Mouse (Mus musculus): ENCODE results near the gene Tln2. TPM values are rescaled to one million over a fixed set of nuclear protein-coding genes. Genes with fewer than 3 reads are reported as not detected.

Tln2 gene
- polyA plus RNA-seq, 1 experiment from 2014 or later: 37.9 TPM

- WGBS: 85% methylated on average over 7 of the region's 7 CpGs
- H3K9ac ChIP-seq (ENCODE audit: low read depth, low read length): no peak overlapping the region
- ATAC-seq: no peak
- H3K27ac ChIP-seq (ENCODE audit: low read depth, low read length): no peak overlapping the region
- no peak overlapping the region for H3K4me3 ChIP-seq (ENCODE audit: low read length)
- H3K4me2 ChIP-seq (ENCODE audit: low read length): no peak overlapping the region
- no peaks in the 10 kb centered on the region for H3K36me3 ChIP-seq (ENCODE audit: control insufficient read depth, insufficient read depth, low read length)
- H3K27me3 ChIP-seq (replicated peaks; ENCODE audit: control insufficient read depth, insufficient read depth, low read length): no peaks in the 10 kb centered on the region
- no peaks in the 10 kb centered on the region for H3K9me3 ChIP-seq (ENCODE audit: control insufficient read depth, low read length)
- H3K4me1 ChIP-seq (ENCODE audit: control insufficient read depth, insufficient read depth, low read depth, low read length): peaks cover 9% of the 10 kb centered on the region
These were observed 289.4 kb downstream of the Tln2 start for GRCm38 (mm10) chr9:67270061-67270595.

- peaks cover 11% of the 10 kb centered on the region for H3K4me1 ChIP-seq (ENCODE audit: control insufficient read depth, insufficient read depth, low read depth, low read length)
- no peak overlapping the region for H3K4me2 ChIP-seq (ENCODE audit: low read length)
- H3K27me3 ChIP-seq (replicated peaks; ENCODE audit: control insufficient read depth, insufficient read depth, low read length): no peaks in the 10 kb centered on the region
- no peaks in the 10 kb centered on the region for H3K36me3 ChIP-seq (ENCODE audit: control insufficient read depth, insufficient read depth, low read length)
- H3K9ac ChIP-seq (ENCODE audit: low read depth, low read length): no peak overlapping the region
- no peak for ATAC-seq
- WGBS: 89% methylated on average over 8 of the region's 8 CpGs
- no peak overlapping the region for H3K27ac ChIP-seq (ENCODE audit: low read depth, low read length)
- no peak overlapping the region for H3K4me3 ChIP-seq (ENCODE audit: low read length)
- no peaks in the 10 kb centered on the region for H3K9me3 ChIP-seq (ENCODE audit: control insufficient read depth, low read length)
These were observed 292.1 kb downstream of the Tln2 start for GRCm38 (mm10) chr9:67267276-67267990.

DNA sequence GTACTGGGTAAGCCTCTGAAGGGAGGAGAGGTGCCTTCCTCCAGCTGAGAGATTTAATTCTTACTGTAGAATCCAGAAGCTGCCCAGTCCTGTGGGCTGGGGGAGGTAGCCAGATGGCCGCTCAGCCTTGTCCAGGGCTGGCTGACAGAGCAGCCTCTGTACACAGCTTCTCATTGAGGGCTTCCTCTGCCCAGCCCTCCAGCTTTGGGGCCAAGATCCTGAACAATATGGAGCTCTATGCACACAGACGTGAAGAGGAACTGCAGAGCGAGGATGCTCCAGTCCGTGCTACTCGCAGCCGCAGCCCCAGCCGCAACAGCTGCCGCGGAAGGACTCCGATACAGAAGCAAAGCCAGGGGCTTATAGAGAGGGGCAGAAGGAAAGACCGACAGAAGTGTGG, 294.0 kb downstream of the Tln2 start:
- Histone ChIP-seq H3K4me3 (ENCODE audit: low read length) (no peak overlapping the region), H3K9ac (ENCODE audit: low read depth, low read length) (no peak overlapping the region), H3K27me3 (replicated peaks; ENCODE audit: control insufficient read depth, insufficient read depth, low read length) (no peaks in the 10 kb centered on the region), H3K4me2 (ENCODE audit: low read length) (no peak overlapping the region), H3K9me3 (ENCODE audit: control insufficient read depth, low read length) (no peaks in the 10 kb centered on the region), H3K36me3 (ENCODE audit: control insufficient read depth, insufficient read depth, low read length) (no peaks in the 10 kb centered on the region), H3K27ac (ENCODE audit: low read depth, low read length) (peak overlapping the region; percentile 69), H3K4me1 (ENCODE audit: control insufficient read depth, insufficient read depth, low read depth, low read length) (peaks cover 14% of the 10 kb centered on the region)
- peak; percentile 89 for ATAC-seq
- 64% methylated on average over 11 of the region's 11 CpGs for WGBS

DNA sequence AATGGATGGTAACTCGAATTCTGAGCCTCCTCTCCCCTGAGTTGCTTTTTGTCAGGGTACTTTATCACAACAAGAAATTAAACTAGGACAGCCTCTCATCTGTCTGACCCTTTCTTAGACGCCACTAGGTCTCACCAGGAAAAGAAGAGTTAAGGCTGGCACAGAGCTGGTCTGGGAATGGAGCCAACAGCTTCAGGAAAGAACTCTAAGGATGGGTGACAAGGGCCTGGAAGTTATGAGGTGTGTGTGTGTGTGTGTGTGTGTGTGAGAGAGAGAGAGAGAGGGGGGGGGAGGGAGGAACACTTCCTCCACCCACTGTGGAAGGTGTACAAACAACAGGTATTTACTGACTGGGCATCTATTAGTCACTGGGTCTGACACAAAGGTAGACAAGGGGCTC, 294.6 kb downstream of the Tln2 start:
- Histone ChIP-seq H3K4me3 (ENCODE audit: low read length) (no peak overlapping the region), H3K36me3 (ENCODE audit: control insufficient read depth, insufficient read depth, low read length) (no peaks in the 10 kb centered on the region), H3K4me1 (ENCODE audit: control insufficient read depth, insufficient read depth, low read depth, low read length) (peaks cover 14% of the 10 kb centered on the region), H3K27me3 (replicated peaks; ENCODE audit: control insufficient read depth, insufficient read depth, low read length) (no peaks in the 10 kb centered on the region), H3K4me2 (ENCODE audit: low read length) (no peak overlapping the region), H3K27ac (ENCODE audit: low read depth, low read length) (peak overlapping the region; percentile 69), H3K9me3 (ENCODE audit: control insufficient read depth, low read length) (no peaks in the 10 kb centered on the region), H3K9ac (ENCODE audit: low read depth, low read length) (no peak overlapping the region)
- 49% methylated on average over 2 of the region's 2 CpGs for WGBS
- no peak for ATAC-seq

- peak; percentile 45; the same call in 1 of the 2 replicates for ATAC-seq
- no peaks in the 10 kb centered on the region for H3K36me3 ChIP-seq (ENCODE audit: control insufficient read depth, insufficient read depth, low read length)
- peaks cover 13% of the 10 kb centered on the region for H3K4me1 ChIP-seq (ENCODE audit: control insufficient read depth, insufficient read depth, low read depth, low read length)
- no peaks in the 10 kb centered on the region for H3K27me3 ChIP-seq (replicated peaks; ENCODE audit: control insufficient read depth, insufficient read depth, low read length)
- no peak overlapping the region for H3K4me3 ChIP-seq (ENCODE audit: low read length)
- no peak overlapping the region for H3K9ac ChIP-seq (ENCODE audit: low read depth, low read length)
- H3K27ac ChIP-seq (ENCODE audit: low read depth, low read length): no peak overlapping the region
- H3K9me3 ChIP-seq (ENCODE audit: control insufficient read depth, low read length): no peaks in the 10 kb centered on the region
- no peak overlapping the region for H3K4me2 ChIP-seq (ENCODE audit: low read length)
- 23% methylated on average over 13 of the region's 13 CpGs for WGBS
These were observed 298.5 kb downstream of the Tln2 start for GRCm38 (mm10) chr9:67260835-67261599.

- no peaks in the 10 kb centered on the region for H3K27me3 ChIP-seq (replicated peaks; ENCODE audit: control insufficient read depth, insufficient read depth, low read length)
- WGBS: 82% methylated on average over 2 of the region's 2 CpGs
- H3K4me3 ChIP-seq (ENCODE audit: low read length): no peak overlapping the region
- no peaks in the 10 kb centered on the region for H3K9me3 ChIP-seq (ENCODE audit: control insufficient read depth, low read length)
- H3K27ac ChIP-seq (ENCODE audit: low read depth, low read length): no peak overlapping the region
- no peak for ATAC-seq
- peaks cover 4% of the 10 kb centered on the region for H3K36me3 ChIP-seq (ENCODE audit: control insufficient read depth, insufficient read depth, low read length)
- no peak overlapping the region for H3K9ac ChIP-seq (ENCODE audit: low read depth, low read length)
- no peak overlapping the region for H3K4me2 ChIP-seq (ENCODE audit: low read length)
- H3K4me1 ChIP-seq (ENCODE audit: control insufficient read depth, insufficient read depth, low read depth, low read length): no peaks in the 10 kb centered on the region
These were observed 309.4 kb downstream of the Tln2 start for GRCm38 (mm10) chr9:67250141-67250540.

- no peak overlapping the region for H3K4me2 ChIP-seq (ENCODE audit: low read length)
- no peaks in the 10 kb centered on the region for H3K9me3 ChIP-seq (ENCODE audit: control insufficient read depth, low read length)
- no peaks in the 10 kb centered on the region for H3K4me1 ChIP-seq (ENCODE audit: control insufficient read depth, insufficient read depth, low read depth, low read length)
- H3K9ac ChIP-seq (ENCODE audit: low read depth, low read length): no peak overlapping the region
- H3K27me3 ChIP-seq (replicated peaks; ENCODE audit: control insufficient read depth, insufficient read depth, low read length): no peaks in the 10 kb centered on the region
- H3K4me3 ChIP-seq (ENCODE audit: low read length): no peak overlapping the region
- no peaks in the 10 kb centered on the region for H3K36me3 ChIP-seq (ENCODE audit: control insufficient read depth, insufficient read depth, low read length)
- 90% methylated on average over 10 of the region's 10 CpGs for WGBS
- H3K27ac ChIP-seq (ENCODE audit: low read depth, low read length): no peak overlapping the region
- no peak for ATAC-seq
These were observed 312.0 kb downstream of the Tln2 start for GRCm38 (mm10) chr9:67247365-67247950.

GRCm38 (mm10) chr9:67245265-67245664, 314.2 kb downstream of the Tln2 start:
- 98% methylated on average over 2 of the region's 2 CpGs for WGBS
- no peak overlapping the region for H3K9ac ChIP-seq (ENCODE audit: low read depth, low read length)
- H3K4me1 ChIP-seq (ENCODE audit: control insufficient read depth, insufficient read depth, low read depth, low read length): no peaks in the 10 kb centered on the region
- no peaks in the 10 kb centered on the region for H3K9me3 ChIP-seq (ENCODE audit: control insufficient read depth, low read length)
- H3K27me3 ChIP-seq (replicated peaks; ENCODE audit: control insufficient read depth, insufficient read depth, low read length): no peaks in the 10 kb centered on the region
- no peaks in the 10 kb centered on the region for H3K36me3 ChIP-seq (ENCODE audit: control insufficient read depth, insufficient read depth, low read length)
- H3K4me2 ChIP-seq (ENCODE audit: low read length): no peak overlapping the region
- no peak overlapping the region for H3K4me3 ChIP-seq (ENCODE audit: low read length)
- H3K27ac ChIP-seq (ENCODE audit: low read depth, low read length): no peak overlapping the region
- no peak for ATAC-seq

DNA sequence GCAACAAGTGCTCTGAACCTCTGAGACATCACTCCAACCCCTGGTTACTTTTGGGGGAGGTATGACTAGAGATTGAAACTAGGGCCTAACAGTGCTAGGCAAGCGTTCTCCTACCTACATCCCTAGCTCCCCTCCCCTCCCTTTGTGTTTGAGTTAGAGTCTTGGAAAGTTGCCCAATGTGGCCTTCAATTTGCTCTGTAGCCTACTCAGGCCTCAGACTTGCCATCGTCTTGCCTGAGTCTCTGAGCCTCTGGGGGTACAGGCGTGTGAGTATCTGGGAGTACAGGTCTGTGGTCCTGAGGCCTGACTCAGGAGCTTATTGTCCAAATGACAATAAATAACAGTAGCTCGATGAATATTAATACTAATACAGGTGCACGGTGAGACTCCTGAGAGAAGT, 317.8 kb downstream of the Tln2 start:
- 81% methylated on average over 5 of the region's 5 CpGs for WGBS
- H3K4me1 ChIP-seq (ENCODE audit: control insufficient read depth, insufficient read depth, low read depth, low read length): no peaks in the 10 kb centered on the region
- H3K9ac ChIP-seq (ENCODE audit: low read depth, low read length): no peak overlapping the region
- no peaks in the 10 kb centered on the region for H3K9me3 ChIP-seq (ENCODE audit: control insufficient read depth, low read length)
- no peak overlapping the region for H3K4me3 ChIP-seq (ENCODE audit: low read length)
- H3K27ac ChIP-seq (ENCODE audit: low read depth, low read length): no peak overlapping the region
- H3K27me3 ChIP-seq (replicated peaks; ENCODE audit: control insufficient read depth, insufficient read depth, low read length): no peaks in the 10 kb centered on the region
- ATAC-seq: no peak
- no peak overlapping the region for H3K4me2 ChIP-seq (ENCODE audit: low read length)
- H3K36me3 ChIP-seq (ENCODE audit: control insufficient read depth, insufficient read depth, low read length): no peaks in the 10 kb centered on the region
